Mouse (Mus musculus) ES-E14 (cell line): ENCODE measurements around the gene Dhh. TPM values are rescaled to one million over a fixed set of nuclear protein-coding genes. Genes with fewer than 3 reads are reported as not detected.
"Not testable (repeated sequence)": the region's sequence is repeated elsewhere in the genome, so short reads cannot be mapped to it uniquely, and the experiment has no call there.

Source experiments
- DNase-seq: peaks from one replicate; pipeline ENCODE4 v3.0.0-alpha.2; 2013; ENCODE audit warnings: low read depth, low spot score
- H3K27ac ChIP-seq: 2 replicates; pipeline ENCODE4 v1.5.1; 2012; ENCODE audit warnings: low read depth, mild to moderate bottlenecking, low read length, moderate library complexity, mixed read lengths; ENCODE audit not compliant: poor library complexity, insufficient read depth, severe bottlenecking
- H3K36me3 ChIP-seq: 2 replicates; pipeline ENCODE4 v1.6.1; 2012; ENCODE audit warnings: mild to moderate bottlenecking, low read length, moderate library complexity, mixed read lengths; ENCODE audit not compliant: control insufficient read depth, poor library complexity, insufficient read depth, severe bottlenecking
- H3K4me1 ChIP-seq, 2 experiments: fragments of 150-350 bp in 1 of 2; sonication (generic) in 1 of 2; 2 replicates each; pipeline ENCODE4 v1.6.1; 2012; ENCODE audit warnings: low read length in 2 of 2, mild to moderate bottlenecking in 1 of 2, mixed read lengths in 1 of 2; ENCODE audit not compliant: control insufficient read depth in 2 of 2, insufficient read depth in 2 of 2, poor library complexity in 1 of 2
- H3K4me3 ChIP-seq, 2 experiments: fragments of 150-350 bp in 1 of 2; sonication (generic) in 1 of 2; 2 replicates each; pipeline ENCODE4 v1.5.1; 2012; ENCODE audit warnings: low read length in 2 of 2, low read depth in 1 of 2, mild to moderate bottlenecking in 1 of 2, mixed read lengths in 1 of 2; ENCODE audit not compliant: insufficient read depth in 1 of 2, poor library complexity in 1 of 2, severe bottlenecking in 1 of 2
- H3K9ac ChIP-seq: 2 replicates; pipeline ENCODE4 v1.6.1; 2012; ENCODE audit warnings: low read depth, mild to moderate bottlenecking, low read length, mixed read lengths; ENCODE audit not compliant: poor library complexity, insufficient read depth, severe bottlenecking
- H3K9me3 ChIP-seq: fragments of 150-350 bp; sonication (generic); 2 replicates; pipeline ENCODE4 v1.6.1; 2012; ENCODE audit warnings: low read depth, mild to moderate bottlenecking, low read length; ENCODE audit not compliant: control insufficient read depth, insufficient read depth
- CHD2 ChIP-seq: IDR thresholded peaks from 2 replicates; pipeline ENCODE4 v1.6.1; 2014; ENCODE audit warnings: mild to moderate bottlenecking, low read depth, low read length, inconsistent platforms
- HCFC1 ChIP-seq: IDR thresholded peaks from 2 replicates; pipeline ENCODE4 v1.6.1; 2012; ENCODE audit warnings: low read length, inconsistent platforms, borderline replicate concordance; ENCODE audit not compliant: insufficient read depth
- MAFK ChIP-seq: IDR thresholded peaks from 2 replicates; pipeline ENCODE4 v1.6.1; 2014; ENCODE audit warnings: mild to moderate bottlenecking, low read depth, low read length, inconsistent platforms; ENCODE audit not compliant: insufficient read depth
- ZC3H11A ChIP-seq: IDR thresholded peaks from 2 replicates; pipeline ENCODE4 v1.6.1; 2012; ENCODE audit warnings: low read depth, mild to moderate bottlenecking, inconsistent platforms, low read length, borderline replicate concordance
- ZNF384 ChIP-seq: IDR thresholded peaks from 2 replicates; pipeline ENCODE4 v1.6.1; 2012; ENCODE audit warnings: low read depth, low read length, inconsistent platforms
- in situ Hi-C, 2 experiments: fragments of 600-800 bp; cut with MboI; formaldehyde crosslinking; loops; one replicate each; pipeline ENCODE4 v1.15.1; 2025; ENCODE audit warnings: low sequenced_read_pairs in 2 of 2, inconsistent platforms in 1 of 2; ENCODE audit not compliant: unreplicated experiment in 2 of 2
- total RNA-seq: library from RNA; depleted of rRNA; stranded (reverse); fragments of 300-350 nt; gene quantifications from 2 replicates; pipeline ENCODE4 v1.2.3, GENCODE M21; 2012

Gene Dhh
- total RNA-seq, 1 experiment, result 1.2 TPM

GRCm38 (mm10) chr15:98940816-98941215 is 42.5 kb upstream of the Dhh start:
- H3K27ac ChIP-seq, result no peak overlapping the region
- TF ChIP-seq CHD2, result no peak
- no peak for TF ChIP-seq HCFC1
- TF ChIP-seq ZC3H11A, result no peak
- TF ChIP-seq MAFK, result no peak
- no peak for TF ChIP-seq ZNF384
- in situ Hi-C loops, result no loop called here
- H3K36me3 ChIP-seq, result no peaks in the 10 kb centered on the region
- H3K4me3 ChIP-seq, result no peak overlapping the region
- no peak for DNase-seq
- peaks cover 6 to 7% of the 10 kb centered on the region in 2 experiments; a peak in 3 of 4 replicates for H3K4me1 ChIP-seq
- H3K9ac ChIP-seq, result no peak overlapping the region
- no peaks in the 10 kb centered on the region for H3K9me3 ChIP-seq

- peak; percentile 72 for DNase-seq
- in situ Hi-C loops, result no loop called here
Observed at GRCm38 (mm10) chr15:98934217-98934839, 36.0 kb upstream of the Dhh start, which contains the start of gene Tuba1b. TSS of gene Tuba1b (minus strand) at chr15:98934565.

GRCm38 (mm10) chr15:98933833-98934216 is 35.5 kb upstream of the Dhh start:
- TF ChIP-seq HCFC1 (peak; percentile 49; the same call in 1 of the 2 replicates), CHD2 (no peak), ZC3H11A (no peak), MAFK (no peak), ZNF384 (no peak)
- Histone ChIP-seq H3K27ac (peak overlapping the region; percentile 99), H3K36me3 (peaks cover 14% of the 10 kb centered on the region), H3K9me3 (no peaks in the 10 kb centered on the region), H3K4me3 (peak overlapping the region; percentile 90 to 95), H3K4me1 (peaks cover 0 to 10% of the 10 kb centered on the region in 2 experiments; a peak in 2 of 4 replicates), H3K9ac (peak overlapping the region; percentile 99)
- in situ Hi-C loops, result no loop called here
- peak; percentile 97 for DNase-seq

More at GRCm38 (mm10) chr15:98934217-98934839, 36.0 kb upstream of the Dhh start, which contains the start of gene Tuba1b:
- H3K9me3 ChIP-seq, result no peaks in the 10 kb centered on the region
- peak within 1 kb of the TSS; percentile 99 for H3K9ac ChIP-seq
- peak within 1 kb of the TSS; percentile 90 to 95 for H3K4me3 ChIP-seq
- H3K27ac ChIP-seq, result peak within 1 kb of the TSS; percentile 99
- peaks cover 0 to 5% of the 10 kb centered on the region in 2 experiments; a peak in 2 of 4 replicates for H3K4me1 ChIP-seq
- H3K36me3 ChIP-seq, result peaks cover 14% of the 10 kb centered on the region
- no peak for TF ChIP-seq MAFK
- TF ChIP-seq CHD2, result no peak
- TF ChIP-seq ZNF384, result no peak
- no peak for TF ChIP-seq ZC3H11A
- TF ChIP-seq HCFC1, result no peak

DNA sequence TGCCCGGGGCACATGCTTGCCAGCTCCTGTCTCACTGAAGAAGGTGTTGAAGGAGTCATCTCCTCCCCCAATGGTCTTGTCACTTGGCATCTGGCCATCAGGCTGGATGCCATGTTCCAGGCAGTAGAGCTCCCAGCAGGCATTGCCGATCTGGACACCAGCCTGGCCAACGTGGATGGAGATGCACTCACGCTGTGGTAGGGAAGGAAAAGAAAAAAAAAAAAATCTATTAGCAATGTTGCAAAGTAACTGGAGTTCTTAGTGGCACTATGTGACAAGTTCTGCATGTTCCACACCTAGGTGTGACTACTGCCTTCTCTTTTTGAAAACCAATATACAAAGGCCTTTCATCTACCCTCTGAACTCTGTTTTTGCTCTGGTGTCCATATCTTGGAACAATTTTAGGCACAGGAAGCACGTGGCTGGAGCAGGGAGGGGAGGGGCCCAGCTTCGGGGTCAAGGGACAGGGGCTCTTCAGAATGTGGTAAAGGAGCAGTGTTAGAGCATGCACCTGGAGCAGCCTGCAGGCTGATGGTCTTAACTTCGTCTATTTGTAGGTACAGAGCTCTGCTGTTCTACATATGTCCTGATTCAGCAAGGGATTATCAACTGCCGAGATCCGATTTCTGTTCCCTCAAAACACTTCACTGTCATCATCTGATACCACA is 34.8 kb upstream of the Dhh start:
- H3K27ac ChIP-seq, result peak overlapping the region; percentile 99
- peak overlapping the region; percentile 90 to 95 for H3K4me3 ChIP-seq
- H3K4me1 ChIP-seq, result peaks cover 0 to 12% of the 10 kb centered on the region in 2 experiments; a peak in 2 of 4 replicates
- H3K9me3 ChIP-seq, DNase-seq, in situ Hi-C loops: not testable (repeated sequence)
- peaks cover 14% of the 10 kb centered on the region for H3K36me3 ChIP-seq
- peak overlapping the region; percentile 99 for H3K9ac ChIP-seq
